Mouse (Mus musculus) small intestine, adult 2 months (tissue): Measurements from ENCODE around the gene Gm10160.

Experiments
- CTCF ChIP-seq: fragments of 200-500 bp; IDR thresholded peaks from 2 replicates; pipeline ENCODE4 v1.5.1; 2012; ENCODE audit warnings: low read depth, mild to moderate bottlenecking, control low read depth, inconsistent platforms, low read length, moderate library complexity, mixed read lengths; ENCODE audit not compliant: insufficient replicate concordance, insufficient read length; ENCODE audit errors: extremely low read depth
- POLR2A ChIP-seq: fragments of 200-500 bp; IDR thresholded peaks from 2 replicates; pipeline ENCODE4 v1.6.1; 2012; ENCODE audit warnings: low read depth, mild to moderate bottlenecking, control low read depth, inconsistent platforms, low read length, moderate library complexity

GRCm38 (mm10) chr7:81855694-81856093, at the start of gene Gm10160:
- TF ChIP-seq POLR2A (no peak), CTCF (no peak)
